Mouse (Mus musculus) bone marrow macrophage, adult 2 months (primary cell): ENCODE data around the gene Gm17359.

Experiments used
- CTCF ChIP-seq: IDR thresholded peaks from 2 replicates; pipeline ENCODE4 v1.5.1; 2012; ENCODE audit warnings: low read depth, mild to moderate bottlenecking, low read length, moderate library complexity
- POLR2A ChIP-seq: IDR thresholded peaks from 2 replicates; pipeline ENCODE4 v1.6.1; 2012; ENCODE audit warnings: mild to moderate bottlenecking, low read depth, low read length, borderline replicate concordance

DNA sequence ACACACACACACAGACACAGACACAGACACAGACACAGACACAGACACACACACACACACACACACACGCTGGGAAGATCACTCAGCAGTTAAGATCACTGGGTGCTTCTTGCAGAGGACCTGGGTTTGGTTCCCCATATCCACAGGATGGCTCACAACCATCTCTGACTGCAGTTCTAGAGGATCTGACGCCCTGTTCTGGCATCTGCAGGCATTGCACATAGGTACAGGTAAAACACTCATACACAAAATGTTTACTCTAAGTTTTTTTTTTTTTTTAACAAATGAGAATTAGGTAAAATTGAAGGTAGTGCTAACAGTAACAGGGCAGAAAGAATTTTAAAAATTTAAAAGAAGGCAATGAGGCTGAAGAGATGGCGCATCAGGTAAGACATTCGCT, 109.7 kb downstream of the Gm17359 start:
- TF ChIP-seq CTCF: no peak
- TF ChIP-seq POLR2A: no peak
